Mouse (Mus musculus) ES-E14 (cell line): Measurements from ENCODE around the gene Apc2. TPM values are rescaled to one million over a fixed set of nuclear protein-coding genes. Genes with fewer than 3 reads are reported as not detected.

ENCODE experiments used
- DNase-seq: peaks from one replicate; pipeline ENCODE4 v3.0.0-alpha.2; 2013; ENCODE audit warnings: low read depth, low spot score
- H3K27ac ChIP-seq: 2 replicates; pipeline ENCODE4 v1.5.1; 2012; ENCODE audit warnings: low read depth, mild to moderate bottlenecking, low read length, moderate library complexity, mixed read lengths; ENCODE audit not compliant: poor library complexity, insufficient read depth, severe bottlenecking
- H3K36me3 ChIP-seq: 2 replicates; pipeline ENCODE4 v1.6.1; 2012; ENCODE audit warnings: mild to moderate bottlenecking, low read length, moderate library complexity, mixed read lengths; ENCODE audit not compliant: control insufficient read depth, poor library complexity, insufficient read depth, severe bottlenecking
- H3K4me1 ChIP-seq, 2 experiments: fragments of 150-350 bp in 1 of 2; sonication (generic) in 1 of 2; 2 replicates each; pipeline ENCODE4 v1.6.1; 2012; ENCODE audit warnings: low read length in 2 of 2, mild to moderate bottlenecking in 1 of 2, mixed read lengths in 1 of 2; ENCODE audit not compliant: control insufficient read depth in 2 of 2, insufficient read depth in 2 of 2, poor library complexity in 1 of 2
- H3K4me3 ChIP-seq, 2 experiments: fragments of 150-350 bp in 1 of 2; sonication (generic) in 1 of 2; 2 replicates each; pipeline ENCODE4 v1.5.1; 2012; ENCODE audit warnings: low read length in 2 of 2, low read depth in 1 of 2, mild to moderate bottlenecking in 1 of 2, mixed read lengths in 1 of 2; ENCODE audit not compliant: insufficient read depth in 1 of 2, poor library complexity in 1 of 2, severe bottlenecking in 1 of 2
- H3K9ac ChIP-seq: 2 replicates; pipeline ENCODE4 v1.6.1; 2012; ENCODE audit warnings: low read depth, mild to moderate bottlenecking, low read length, mixed read lengths; ENCODE audit not compliant: poor library complexity, insufficient read depth, severe bottlenecking
- H3K9me3 ChIP-seq: fragments of 150-350 bp; sonication (generic); 2 replicates; pipeline ENCODE4 v1.6.1; 2012; ENCODE audit warnings: low read depth, mild to moderate bottlenecking, low read length; ENCODE audit not compliant: control insufficient read depth, insufficient read depth
- CHD2 ChIP-seq: IDR thresholded peaks from 2 replicates; pipeline ENCODE4 v1.6.1; 2014; ENCODE audit warnings: mild to moderate bottlenecking, low read depth, low read length, inconsistent platforms
- HCFC1 ChIP-seq: IDR thresholded peaks from 2 replicates; pipeline ENCODE4 v1.6.1; 2012; ENCODE audit warnings: low read length, inconsistent platforms, borderline replicate concordance; ENCODE audit not compliant: insufficient read depth
- MAFK ChIP-seq: IDR thresholded peaks from 2 replicates; pipeline ENCODE4 v1.6.1; 2014; ENCODE audit warnings: mild to moderate bottlenecking, low read depth, low read length, inconsistent platforms; ENCODE audit not compliant: insufficient read depth
- ZC3H11A ChIP-seq: IDR thresholded peaks from 2 replicates; pipeline ENCODE4 v1.6.1; 2012; ENCODE audit warnings: low read depth, mild to moderate bottlenecking, inconsistent platforms, low read length, borderline replicate concordance
- ZNF384 ChIP-seq: IDR thresholded peaks from 2 replicates; pipeline ENCODE4 v1.6.1; 2012; ENCODE audit warnings: low read depth, low read length, inconsistent platforms
- in situ Hi-C, 2 experiments: fragments of 600-800 bp; cut with MboI; formaldehyde crosslinking; loops; one replicate each; pipeline ENCODE4 v1.15.1; 2025; ENCODE audit warnings: low sequenced_read_pairs in 2 of 2, inconsistent platforms in 1 of 2; ENCODE audit not compliant: unreplicated experiment in 2 of 2
- total RNA-seq: library from RNA; depleted of rRNA; stranded (reverse); fragments of 300-350 nt; gene quantifications from 2 replicates; pipeline ENCODE4 v1.2.3, GENCODE M21; 2012

Apc2 gene
- total RNA-seq, 1 experiment = 4.6 TPM

DNA sequence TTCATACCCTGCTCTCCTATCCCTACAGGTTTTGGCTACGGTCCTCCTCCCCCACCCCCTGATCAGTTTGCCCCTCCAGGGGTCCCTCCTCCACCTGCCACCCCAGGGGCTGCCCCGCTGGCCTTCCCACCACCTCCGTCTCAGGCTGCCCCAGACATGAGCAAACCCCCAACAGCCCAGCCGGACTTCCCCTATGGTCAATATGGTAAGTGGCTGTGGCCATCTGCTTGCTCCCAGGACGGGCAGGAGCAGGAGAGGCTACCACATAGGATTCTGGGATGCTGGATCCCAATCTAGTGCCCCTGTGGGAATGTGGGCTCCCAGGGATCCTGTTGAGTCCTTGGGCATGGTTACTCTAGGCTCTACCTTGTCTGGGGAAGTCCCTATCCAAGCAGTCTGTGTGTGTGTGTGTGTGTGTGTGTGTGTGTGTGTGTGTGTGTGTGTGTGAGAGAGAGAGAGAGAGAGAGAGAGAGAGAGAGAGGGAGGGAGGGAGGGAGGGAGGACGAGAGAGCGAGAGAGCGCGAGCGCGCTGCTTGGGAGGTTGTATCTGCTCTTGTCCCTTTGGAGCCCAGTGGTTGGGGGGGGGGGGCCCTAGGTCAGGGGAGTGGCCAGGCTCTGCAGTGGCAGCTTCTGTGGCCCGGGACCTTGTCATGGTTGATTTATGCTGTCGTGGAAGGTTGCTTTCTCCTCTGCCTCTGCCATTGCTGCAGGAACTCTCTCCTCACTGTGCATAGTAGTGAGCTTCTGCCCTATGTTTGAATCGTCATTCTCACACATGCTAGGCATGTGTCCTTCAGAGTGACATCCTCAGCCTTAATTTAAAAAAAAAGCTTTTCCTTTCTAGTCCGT is 10.3 kb upstream of the Apc2 start:
- in situ Hi-C loops = no loop called here

DNA sequence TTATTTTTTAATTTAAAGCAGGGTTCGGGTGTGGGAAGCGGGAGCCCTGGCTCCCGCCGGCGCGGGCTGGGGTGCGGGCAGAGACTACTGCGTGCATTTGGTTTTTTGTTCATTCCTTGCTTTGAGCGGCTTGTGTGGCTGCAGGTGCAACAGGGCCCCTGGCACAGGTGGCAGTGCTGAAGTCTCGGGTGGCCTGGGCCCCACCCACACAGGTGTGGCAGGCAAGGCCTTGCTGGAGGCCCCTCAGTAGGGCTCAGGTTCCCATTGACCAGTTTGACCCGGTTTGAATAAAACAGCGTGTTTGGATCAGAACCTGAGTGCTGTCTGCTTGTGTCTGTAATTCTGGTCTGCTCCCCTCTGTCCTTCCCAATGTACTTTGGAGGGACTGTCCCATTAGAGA is 7.7 kb upstream of the Apc2 start:
- Histone ChIP-seq H3K9me3 (no peaks in the 10 kb centered on the region), H3K27ac (no peak overlapping the region), H3K4me1 (peaks cover 0 to 23% of the 10 kb centered on the region in 2 experiments; a peak in 2 of 4 replicates), H3K4me3 (no peak overlapping the region), H3K9ac (no peak overlapping the region), H3K36me3 (peaks cover 44% of the 10 kb centered on the region)
- TF ChIP-seq ZNF384 = no peak
- TF ChIP-seq CHD2 = no peak
- no peak for TF ChIP-seq HCFC1
- no peak for TF ChIP-seq MAFK
- TF ChIP-seq ZC3H11A = no peak
- in situ Hi-C loops = no loop called here
- no peak for DNase-seq

More for the DNA sequence above, 10.3 kb upstream of the Apc2 start:
- peaks cover 60% of the 10 kb centered on the region for H3K36me3 ChIP-seq
- no peak overlapping the region for H3K4me3 ChIP-seq
- TF ChIP-seq ZC3H11A = no peak
- no peak for TF ChIP-seq MAFK
- TF ChIP-seq ZNF384 = no peak
- no peak for TF ChIP-seq HCFC1
- no peak for TF ChIP-seq CHD2
- H3K4me1 ChIP-seq = peaks cover 0 to 25% of the 10 kb centered on the region in 2 experiments; a peak in 2 of 4 replicates
- DNase-seq = no peak
- H3K9ac ChIP-seq = no peak overlapping the region
- H3K27ac ChIP-seq = no peak overlapping the region; the same call in 1 of the 2 replicates
- H3K9me3 ChIP-seq = no peaks in the 10 kb centered on the region

DNA sequence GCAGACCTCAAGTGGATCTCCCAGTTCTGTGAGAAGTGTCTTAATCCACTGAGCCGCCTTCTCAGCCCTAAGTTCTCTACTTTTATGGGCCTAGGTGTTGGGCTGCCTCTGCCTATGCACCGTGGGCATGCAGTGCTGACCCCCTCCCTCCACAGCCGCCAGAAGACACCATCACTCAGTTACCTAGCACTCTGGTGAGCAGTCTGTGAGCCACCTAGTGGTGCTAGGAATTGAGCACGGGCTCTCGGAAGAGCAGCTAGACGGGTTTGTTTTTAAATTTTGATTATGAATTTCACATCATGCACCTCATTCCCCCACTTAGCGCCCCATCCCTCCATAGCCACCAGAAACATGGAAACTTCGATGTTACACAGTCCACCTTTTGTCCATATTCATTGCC is 7.1 kb upstream of the Apc2 start:
- no peak overlapping the region for H3K27ac ChIP-seq
- peaks cover 0 to 19% of the 10 kb centered on the region in 2 experiments; a peak in 2 of 4 replicates for H3K4me1 ChIP-seq
- H3K36me3 ChIP-seq = peaks cover 44% of the 10 kb centered on the region
- in situ Hi-C loops = no loop called here
- TF ChIP-seq ZC3H11A (no peak), ZNF384 (no peak), MAFK (no peak), CHD2 (no peak), HCFC1 (no peak)
- no peak overlapping the region for H3K4me3 ChIP-seq
- no peak for DNase-seq
- H3K9me3 ChIP-seq = no peaks in the 10 kb centered on the region
- no peak overlapping the region for H3K9ac ChIP-seq

DNA sequence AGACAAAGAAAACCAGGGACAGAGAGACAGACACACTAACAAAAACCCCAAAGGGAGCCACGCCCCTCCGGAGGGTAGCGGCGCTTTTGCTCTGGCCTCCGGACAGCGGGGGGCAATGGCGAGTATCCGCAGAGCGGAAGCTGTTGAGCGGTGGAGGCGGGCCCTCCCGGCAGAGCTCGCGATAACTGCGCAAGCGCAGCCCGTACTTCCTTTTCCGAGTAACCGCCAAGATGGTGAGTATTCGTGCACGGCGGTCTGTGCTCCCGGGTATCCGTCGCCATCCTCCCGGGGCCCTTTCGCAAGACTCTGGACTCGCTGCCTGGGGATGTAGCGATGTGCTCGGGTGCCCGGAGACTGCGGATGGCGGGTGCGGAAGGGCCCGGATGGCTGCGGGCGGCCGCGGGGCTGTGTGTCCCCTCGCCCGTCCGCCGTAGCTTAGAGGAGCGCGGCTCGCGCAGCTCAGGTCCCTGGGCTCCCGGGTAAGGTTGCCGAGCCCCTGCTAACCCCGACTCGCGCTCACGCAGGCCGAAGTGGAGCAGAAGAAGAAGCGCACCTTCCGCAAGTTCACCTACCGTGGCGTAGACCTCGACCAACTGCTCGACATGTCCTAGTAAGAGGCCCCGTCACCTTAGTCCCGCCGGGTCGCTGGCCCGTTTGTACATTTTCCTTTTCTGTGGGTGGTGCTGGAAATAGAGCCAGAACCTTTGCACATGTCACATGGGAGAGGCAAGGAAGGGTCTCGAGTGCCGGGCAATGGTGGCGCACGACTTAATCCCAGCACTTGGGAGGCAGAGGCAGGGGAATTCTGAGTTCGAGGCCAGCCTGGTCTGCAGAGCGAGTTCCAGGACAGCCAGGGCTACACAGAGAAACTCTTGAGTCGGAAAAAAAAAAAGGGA is 3.3 kb upstream of the Apc2 start, which contains the start of gene Rps15:
TSS of gene Rps15 (plus strand) at position 203 of the 896 bp plus-strand sequence.
- Histone ChIP-seq H3K9me3 (no peaks in the 10 kb centered on the region), H3K27ac (peak within 1 kb of the TSS; percentile 87), H3K4me1 (peaks cover 0 to 23% of the 10 kb centered on the region in 2 experiments; a peak in 2 of 4 replicates), H3K36me3 (peaks cover 28% of the 10 kb centered on the region), H3K9ac (peak within 1 kb of the TSS; percentile 99), H3K4me3 (peak within 1 kb of the TSS; percentile 71 to 83)
- peak; percentile 96 for DNase-seq
- in situ Hi-C loops = no loop called here
- peak; percentile 94 for TF ChIP-seq CHD2
- TF ChIP-seq ZC3H11A = no peak
- peak; percentile 70; the same call in 1 of the 2 replicates for TF ChIP-seq HCFC1
